Mouse (Mus musculus) frontal cortex, postnatal 36 days (tissue): Measurements from ENCODE around the gene Col5a3.
"Not testable (repeated sequence)": the region's sequence is repeated elsewhere in the genome, so short reads cannot be mapped to it uniquely, and the experiment has no call there.

Experiments used
- DNase-seq, 2 experiments: peaks; one replicate each; pipeline ENCODE4 v3.0.0; 2022; ENCODE audit warnings: low spot score in 2 of 2

Col5a3 gene

DNA sequence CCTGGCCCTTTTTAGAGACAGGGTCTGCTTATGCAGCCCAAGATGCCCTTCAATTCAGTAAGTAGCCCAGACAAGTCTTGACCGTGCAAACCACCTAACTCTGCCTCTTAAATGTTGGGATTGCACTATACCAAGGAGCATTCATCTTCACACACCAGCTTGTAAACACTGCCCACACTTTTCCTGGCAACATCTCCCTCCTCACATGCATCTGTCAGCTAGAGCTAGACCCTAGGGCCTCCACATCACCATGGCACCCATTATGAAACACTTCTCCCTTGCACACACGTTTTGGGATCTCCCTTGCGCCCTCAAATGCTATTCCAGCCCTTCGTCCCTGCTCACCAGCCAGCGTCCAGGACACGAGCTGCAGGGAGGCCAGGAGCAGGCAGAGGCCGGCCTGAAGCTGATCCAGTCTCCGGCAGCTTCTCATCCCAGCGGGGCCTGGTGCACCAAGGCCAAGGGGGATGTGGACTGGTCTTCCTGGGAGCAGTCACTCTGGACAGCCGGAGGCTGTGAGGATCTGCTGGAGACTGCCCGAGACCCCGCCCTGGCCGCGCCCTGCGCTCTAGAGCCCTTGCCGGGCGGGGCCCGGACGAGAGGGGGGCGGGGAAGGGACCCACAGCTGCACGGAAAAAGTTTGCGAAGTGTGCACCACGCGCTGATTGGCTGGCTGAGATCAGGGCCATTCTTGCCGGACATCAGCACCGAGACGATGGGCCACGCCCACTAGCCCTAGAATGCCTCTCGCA is at the start of gene Col5a3:
Col5a3 (minus strand) TSS at position 547 of the 752 bp plus-strand sequence.
- DNase-seq = peak in 1 of 2 experiments; percentile 19

DNA sequence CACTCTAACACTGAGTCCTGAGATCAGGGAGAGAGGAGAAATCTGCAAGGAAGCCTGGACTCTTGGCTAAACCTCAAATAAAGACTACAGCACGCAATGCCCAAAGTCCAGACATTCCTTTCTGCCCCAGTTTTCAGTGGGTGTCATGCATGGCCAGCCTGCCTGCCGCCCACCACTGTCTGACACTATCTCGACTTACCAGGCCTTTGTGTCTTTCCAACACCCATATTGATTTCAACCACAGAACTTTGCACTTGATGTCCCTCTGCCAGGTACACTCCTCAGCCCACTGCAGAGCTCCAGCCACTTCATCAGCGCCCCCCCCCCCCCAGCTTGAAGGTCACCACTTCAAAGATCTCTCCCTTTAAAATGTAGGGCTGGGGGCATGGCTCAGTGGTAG is 47.4 kb upstream of the Col5a3 start:
- DNase-seq = no peak

DNA sequence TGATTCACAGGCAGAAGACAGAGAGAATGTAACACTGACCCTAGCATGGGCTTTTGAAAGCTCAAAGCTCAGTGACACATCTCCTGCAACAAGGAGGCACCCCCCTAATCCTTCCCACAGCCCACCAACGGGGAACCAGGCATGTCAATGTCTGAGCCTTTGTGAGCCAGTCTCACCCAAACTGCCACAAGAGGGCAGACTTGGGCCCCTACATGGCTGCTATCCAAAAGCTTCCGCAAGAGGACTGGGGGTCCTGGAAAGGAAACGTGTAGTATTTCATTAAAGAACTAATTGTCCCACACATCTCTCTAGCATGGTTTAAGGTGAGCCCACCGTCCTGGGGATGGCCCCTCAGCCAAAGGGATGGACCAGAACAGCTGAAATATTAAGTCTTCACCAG is 47.0 kb upstream of the Col5a3 start:
- DNase-seq = no peak

DNA sequence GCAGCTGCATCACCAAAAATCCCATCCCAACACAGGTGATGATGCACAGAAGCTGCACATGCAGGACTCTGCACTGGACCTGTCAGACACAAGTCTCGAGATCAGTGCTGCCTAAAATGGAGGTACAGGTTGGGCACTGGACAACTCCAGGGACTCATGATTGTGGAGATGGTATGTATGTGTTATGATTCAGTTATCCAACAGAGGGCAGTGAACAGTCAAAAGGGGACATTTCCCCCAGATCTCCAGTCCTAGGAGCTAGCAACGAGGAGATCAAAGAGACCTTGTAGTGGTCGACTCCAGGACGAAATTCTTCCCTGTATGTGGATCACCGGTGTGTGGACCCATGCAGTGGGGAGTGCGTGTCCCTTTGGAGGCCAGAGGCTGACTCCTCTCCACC is 45.1 kb upstream of the Col5a3 start:
- no peak for DNase-seq

DNA sequence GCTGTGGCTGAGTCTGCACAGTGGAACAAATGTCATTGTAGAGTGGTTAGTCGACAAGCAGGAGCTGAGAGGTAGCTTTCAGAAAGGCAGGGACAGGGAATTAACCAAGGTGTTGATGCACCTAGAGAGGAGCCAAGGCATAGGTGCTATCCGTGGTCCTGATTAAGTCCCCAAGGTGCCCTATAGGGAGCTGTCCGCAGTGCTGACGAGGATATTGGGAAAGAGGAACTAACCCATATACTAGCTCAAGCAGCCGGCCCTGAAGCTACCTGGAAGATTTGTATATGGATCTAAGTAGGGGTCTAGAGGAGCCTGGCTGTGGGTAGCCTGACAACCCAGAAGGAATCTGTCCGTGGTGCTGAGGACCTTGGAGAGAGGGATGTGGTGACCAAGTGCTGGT is 42.3 kb upstream of the Col5a3 start:
- DNase-seq = no peak

DNA sequence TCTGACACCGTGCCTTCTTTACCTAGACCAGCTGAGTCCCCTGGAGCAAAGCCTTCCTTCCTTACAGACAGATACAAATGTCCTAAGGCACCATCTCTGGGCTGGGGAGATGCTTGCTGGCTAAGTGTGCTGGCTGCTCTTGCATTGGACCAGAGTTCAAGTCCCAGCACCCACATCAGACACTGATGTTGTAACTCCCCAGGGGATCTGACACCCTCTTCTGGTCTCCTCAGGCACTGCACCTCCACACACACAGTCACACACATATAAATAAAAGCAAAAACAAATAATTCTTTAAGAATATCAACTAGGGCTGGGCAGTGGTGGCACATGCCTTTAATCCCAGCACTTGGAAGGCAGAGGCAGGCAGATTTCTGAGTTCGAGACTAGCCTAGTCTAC is 35.3 kb upstream of the Col5a3 start:
- no peak for DNase-seq

DNA sequence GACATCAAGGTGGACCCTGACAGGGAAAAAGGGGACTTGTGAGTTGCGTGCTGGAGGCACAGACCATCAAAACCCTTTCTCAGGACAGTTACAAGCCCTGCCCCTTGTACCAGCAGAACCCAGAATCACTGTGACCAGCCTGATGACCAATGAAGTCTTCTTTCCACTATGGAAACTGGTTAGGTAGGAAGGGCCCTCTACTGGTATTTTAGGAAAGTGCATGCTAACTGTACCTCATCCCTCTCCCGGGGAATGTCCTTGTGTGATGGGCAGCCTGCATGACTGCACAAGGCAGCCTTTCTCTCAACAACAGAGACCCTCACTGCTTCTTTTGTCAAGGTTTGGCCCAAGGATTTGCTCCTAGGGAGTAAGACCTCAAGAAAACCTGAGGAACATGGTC is 27.8 kb upstream of the Col5a3 start:
- no peak for DNase-seq

DNA sequence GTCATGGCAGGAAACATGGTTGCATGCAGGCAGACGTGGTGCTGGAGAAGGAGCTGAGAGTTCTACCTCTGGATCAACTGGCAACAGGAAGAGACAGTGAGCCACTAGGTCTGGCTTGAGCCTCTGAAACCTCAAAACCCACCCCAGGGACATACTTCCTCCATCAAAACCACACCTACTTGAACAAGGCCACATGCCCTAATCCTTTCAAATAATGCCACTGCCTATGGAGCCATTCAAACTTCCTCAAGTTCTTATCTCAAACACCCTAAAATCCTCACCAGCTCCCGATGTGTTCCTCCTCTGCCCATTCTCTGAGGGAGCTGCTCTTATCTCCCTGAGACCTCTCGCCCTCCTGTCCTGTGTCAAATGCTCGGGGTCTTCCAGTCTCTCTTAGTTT is 27.3 kb upstream of the Col5a3 start:
- no peak for DNase-seq

DNA sequence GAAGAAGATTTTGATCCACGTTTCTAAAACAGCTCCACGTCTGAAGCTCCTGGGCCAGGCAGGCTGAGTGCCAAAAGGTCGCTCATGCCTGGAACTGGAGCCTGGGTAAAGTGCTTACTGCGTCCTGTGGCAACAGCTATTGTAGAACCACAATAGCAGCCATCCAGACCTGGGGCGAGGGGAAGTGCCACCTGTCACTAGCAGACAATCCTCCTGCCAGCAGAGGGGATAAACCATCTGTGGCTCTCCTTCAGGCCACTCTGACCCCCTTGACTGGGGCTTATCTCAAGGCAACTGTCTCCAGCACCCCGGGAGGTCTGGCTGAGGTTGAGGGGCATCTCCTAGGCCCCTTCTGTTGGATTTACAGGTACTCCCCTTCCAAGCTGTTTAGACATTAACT is 24.1 kb upstream of the Col5a3 start:
- DNase-seq = no peak

DNA sequence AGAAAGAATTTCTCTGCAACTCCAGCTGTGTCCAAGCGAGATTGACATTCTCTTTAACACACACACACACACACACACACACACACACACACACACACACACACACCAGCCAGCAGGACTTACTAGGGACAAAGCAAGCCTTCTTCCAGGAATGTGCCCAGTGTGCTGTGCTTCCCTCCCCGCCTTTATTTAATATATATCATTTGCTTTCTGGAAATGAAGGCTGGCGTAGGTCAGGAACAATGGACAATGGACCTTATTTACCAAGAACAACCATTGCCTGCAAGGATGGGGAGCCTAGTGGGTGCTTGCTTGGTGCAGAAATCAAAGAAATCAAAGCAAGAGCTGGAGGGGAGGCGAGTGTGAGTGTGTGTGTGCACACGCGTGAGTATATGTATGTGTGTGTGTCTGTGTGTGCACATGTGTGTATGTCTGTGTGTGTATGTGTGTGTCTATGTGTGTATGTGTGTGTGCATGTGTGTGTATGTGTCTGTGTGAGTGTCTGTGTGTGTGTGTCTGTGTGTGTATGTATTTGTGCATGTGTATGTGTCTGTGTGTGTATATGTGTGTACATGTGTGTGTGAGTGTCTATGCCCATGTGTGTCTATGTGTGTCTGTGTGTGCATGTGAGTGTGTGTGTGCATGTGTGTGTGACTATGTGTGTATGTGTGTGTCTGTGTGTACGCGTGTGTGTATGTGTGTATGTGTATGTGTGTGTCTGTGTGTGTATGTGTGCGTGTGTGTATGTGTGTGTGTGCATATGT is 22.5 kb upstream of the Col5a3 start:
- DNase-seq = no peak

DNA sequence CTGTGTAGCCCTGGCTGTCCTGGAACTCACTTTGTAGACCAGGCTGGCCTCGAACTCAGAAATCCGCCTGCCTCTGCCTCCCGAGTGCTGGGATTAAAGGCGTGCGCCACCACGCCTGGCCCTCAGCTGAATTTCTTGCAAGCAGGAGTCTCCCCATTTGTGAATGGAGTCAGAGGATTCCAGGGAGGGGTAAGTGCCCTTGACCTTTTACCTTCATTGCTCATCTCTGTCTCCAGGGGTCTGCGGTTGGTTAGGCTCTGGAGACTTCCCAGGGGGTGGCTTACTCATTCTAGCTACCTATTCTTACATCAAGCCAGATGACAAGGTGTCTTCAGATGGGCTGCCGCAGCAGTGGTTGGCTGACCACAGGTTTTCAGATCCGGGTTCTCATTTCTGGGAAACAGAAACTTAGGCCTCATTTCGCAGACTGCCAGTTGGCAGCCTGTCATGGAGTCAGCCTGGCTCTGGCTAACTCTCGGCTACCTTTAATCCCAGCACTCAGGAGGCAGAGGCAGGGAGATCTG is 20.6 kb upstream of the Col5a3 start:
- DNase-seq = not testable (repeated sequence)

DNA sequence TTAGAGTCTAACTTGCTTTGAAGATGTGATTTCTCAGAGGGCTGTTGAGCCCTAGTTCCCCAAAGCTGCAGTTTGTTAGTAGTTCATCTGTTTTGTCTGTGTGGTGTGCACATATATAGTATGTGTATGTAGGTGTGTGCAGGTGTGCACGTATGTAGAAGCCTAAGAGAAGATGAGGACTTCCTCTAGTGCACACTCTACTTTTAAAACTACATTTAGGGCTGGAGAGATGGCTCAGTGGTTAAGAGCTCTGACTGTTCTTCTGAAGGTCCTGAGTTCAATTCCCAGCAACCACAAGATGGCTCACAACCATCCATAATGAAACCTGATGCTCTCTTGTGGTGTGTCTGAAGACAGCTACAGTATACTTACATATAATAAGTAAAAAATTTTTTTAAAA is 20.0 kb upstream of the Col5a3 start:
- no peak for DNase-seq

DNA sequence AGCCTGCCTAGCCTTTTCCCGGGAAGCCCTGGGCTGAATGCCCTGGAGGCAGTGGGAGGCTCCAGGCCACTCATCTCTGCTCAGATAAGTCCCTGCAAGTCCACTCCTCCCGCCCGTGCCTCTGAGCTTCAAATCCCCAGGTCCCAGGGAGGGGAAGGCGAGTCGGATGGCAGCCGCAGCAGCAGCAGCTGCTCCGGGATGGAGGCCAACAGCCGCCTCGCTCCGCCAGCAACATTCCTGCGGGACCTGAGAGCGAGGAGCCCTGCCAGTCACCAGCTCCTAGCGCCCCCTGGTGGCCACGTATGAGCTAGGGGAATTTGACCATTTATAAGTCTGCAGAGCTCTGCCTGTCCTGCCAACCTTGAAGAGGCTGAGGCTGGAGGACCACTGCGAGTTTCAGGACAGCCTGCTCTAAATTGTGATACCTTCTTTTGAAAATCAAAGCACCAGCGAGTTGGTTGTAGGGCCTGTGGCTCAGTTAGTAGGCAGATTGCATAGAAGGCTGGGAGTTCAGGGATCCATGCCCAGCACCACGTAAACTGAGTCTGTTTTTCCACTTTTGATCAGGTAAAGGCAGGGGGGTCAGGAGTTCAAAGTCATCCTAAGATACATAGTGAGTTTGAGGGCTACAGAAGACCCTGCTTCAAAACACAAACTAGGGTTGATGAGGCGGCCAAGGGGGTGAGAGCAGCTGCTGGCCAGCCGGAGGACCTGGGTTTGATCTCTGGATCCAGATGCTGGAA is 16.2 kb upstream of the Col5a3 start:
- peak; percentile 95 to 96 for DNase-seq

DNA sequence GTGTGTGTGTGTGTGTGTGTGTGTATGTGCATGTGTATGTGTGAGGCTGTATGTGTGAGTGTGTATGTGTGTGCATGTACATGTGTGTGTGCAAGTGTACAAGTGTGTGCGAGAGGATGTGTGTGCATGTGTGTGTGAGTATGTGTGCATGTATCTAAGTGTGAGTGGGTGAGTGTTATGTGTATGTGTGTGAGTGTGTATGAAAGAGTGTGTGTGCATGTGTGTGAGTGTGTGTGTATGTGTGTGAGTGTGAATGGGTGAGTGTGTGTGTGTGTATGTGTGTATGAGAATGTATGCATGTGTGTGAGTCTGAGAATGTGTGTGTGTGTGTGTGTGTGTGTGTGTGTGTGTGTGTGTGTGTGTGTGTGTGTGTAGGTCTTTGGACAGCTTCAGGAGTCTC is 13.3 kb upstream of the Col5a3 start:
- DNase-seq = no peak

DNA sequence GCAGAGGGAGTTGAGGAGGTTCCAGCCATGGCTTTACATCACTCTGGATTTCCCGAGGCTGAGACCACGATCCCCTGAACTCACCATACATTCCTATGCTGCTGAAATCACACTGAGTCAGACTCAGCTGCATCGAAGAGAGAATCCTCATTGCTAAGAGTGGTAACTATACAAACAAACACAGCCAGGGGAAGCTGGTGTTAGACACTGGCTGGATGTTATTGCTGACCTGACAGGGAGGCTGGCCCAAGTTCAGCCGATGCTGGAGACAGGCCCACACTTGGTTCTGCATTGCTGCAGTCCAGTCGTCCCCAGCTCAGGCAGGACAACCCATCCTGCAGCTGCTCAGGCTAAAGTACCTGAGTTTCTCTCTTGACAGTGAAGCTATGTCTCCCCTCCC is 10.9 kb upstream of the Col5a3 start:
- DNase-seq = no peak

DNA sequence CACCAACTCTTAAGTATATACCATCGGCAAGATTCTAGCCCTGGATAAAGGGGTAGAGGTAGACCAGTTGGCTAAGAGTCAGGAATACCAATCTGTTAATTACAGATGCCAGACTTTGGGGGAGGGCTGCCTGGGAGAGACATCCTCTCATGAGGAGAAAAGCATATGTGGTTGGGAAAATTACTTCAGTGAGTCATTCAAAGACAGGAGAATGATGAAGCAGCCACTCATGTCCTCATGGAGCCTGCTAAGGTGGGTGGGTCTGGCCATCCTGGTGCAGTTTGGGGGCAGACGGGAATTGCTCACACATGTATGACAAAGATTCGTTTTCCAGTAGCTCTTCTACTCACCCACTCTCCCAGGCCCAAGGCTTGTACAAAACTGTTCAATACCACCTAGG is 8.0 kb upstream of the Col5a3 start:
- DNase-seq = peak in 1 of 2 experiments; percentile 20

DNA sequence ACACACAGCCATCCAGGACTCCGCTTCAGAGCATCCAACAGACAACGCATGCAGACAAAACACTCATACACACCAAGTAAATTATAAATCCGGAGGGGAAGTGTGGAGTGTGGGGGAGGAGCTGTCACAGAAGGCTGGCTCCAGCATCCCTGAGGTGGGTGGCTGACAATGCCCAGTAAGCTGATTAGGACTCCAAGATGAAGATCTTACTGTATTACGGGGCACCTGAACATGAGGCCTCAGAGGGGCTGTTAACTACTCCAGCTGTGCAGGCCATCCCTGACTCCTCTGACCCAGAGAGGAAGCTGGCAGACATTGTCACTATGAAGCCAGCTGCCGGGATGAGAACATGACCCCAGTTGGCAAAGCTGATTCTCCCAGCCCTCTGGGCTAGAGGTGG is 5.1 kb upstream of the Col5a3 start:
- no peak for DNase-seq

DNA sequence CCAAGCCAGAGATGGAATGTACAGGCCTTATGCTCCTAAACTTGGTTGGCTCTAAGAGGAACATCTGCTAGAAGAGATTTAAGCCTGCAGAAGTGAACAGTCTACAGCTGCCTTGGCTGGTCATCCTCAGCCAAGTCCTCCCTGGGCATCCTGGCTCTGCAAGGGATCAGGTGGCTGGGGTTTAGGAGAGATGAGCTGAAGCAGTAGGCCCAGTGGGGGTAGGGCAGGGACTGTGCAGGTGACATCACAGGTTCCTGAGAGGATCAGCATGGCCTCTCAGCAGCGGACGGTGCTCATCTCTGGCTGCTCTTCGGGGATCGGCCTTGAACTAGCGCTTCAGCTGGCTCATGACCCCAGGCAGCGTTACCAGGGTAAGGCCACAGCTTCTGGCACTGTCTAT is 3.4 kb upstream of the Col5a3 start, which contains the start of gene Rdh8:
Rdh8 (plus strand) TSS at position 268 of the 400 bp plus-strand sequence.
- DNase-seq = no peak

DNA sequence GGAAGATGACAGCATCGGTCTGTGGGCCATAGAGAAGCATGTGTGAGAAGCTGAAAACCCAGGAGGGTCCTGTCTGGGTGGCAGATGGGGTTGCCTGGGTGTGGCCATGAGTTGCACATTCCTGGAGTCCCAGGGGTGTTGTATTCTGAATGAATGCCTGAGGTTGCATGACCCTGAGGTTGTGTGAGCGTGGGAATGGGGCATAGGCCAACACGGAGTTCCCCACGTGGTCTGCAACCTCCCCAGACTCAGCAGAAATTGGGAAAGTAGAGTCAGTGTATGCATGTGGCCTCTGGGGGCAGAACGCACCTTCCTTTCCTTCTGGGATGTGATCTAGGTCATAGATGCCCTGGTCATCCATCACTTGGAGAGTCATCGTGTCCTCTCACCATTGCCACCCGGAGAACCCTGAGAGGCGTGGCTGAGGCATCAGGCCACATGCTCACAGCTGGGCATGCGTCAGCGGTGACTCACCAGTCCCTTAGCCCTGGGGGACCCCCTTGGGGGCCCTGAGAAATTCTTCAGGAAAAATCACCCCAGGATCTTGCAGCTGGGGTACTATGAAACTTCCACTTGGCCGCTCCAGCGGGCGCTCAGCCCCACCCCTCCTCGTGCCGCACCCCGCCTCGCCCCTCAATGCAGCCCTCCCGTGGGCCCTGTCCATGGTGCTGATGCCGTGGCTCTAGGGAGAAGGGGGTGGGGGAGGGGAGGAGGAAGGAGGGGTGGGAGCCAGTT is 2.2 kb downstream of the Col5a3 start:
- DNase-seq = no peak

DNA sequence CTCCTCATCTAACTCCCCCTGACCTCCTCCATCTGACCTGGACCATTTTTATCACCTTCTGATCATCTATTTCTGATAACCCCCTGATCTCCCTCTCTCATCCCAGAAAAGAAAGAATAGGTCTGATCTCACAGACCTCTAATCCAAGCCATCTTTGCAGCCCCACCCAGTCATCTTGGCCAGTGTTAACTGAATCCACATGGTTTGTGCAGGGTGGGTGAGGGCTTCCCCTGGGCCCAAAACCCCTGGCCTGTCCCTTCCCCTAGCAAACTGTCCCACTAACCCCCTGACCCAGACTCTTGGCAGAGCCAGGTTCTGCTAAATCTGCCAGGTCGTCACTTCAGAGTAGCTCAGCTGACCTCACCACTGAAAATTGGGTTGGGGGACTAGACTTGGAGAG is 4.1 kb downstream of the Col5a3 start:
- DNase-seq = no peak

DNA sequence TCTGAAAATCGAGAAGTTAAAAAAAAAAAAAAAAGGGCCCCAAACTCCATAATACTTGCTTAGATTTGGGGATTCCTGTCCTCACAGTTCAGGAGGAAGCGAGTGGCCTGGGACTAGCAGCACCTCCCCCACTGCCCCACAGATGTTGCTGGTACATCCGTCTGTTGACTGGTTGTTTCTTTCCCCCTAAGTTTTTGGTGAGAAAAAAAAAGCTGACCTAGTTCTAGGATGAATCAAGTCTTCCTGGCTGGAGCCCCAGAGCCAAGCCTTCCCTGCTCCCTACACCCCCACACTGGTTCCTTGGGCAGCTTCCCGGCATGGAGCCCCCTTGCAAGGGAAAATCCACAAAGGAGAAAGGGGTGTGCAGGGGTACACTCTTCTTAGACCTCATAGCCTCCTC is 4.6 kb downstream of the Col5a3 start:
- DNase-seq = no peak

DNA sequence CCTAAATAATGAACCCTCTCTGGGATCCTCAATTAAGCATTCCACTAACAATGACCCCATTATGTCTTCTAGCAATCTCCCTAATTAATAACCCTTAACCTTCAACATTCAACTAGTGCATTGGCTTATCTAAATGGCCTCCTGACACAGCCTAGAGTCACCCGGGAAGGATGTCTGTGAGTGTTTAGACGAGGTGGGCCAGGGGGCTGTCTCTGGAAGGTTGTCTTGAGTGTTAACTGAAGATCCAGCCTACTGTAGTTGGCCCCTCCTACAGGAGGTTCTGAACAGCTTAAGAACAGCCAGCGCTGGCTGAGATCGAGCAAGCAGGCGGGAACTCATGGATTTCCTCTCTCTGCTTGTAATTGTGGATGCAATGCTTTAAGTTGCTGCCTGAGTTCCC is 9.2 kb downstream of the Col5a3 start:
- DNase-seq = no peak
